15 mouse cellular contexts compared by ENCODE assay signal in genomic region chr9:107577871-107578270, GRCm38 (mm10). TPM values are rescaled to one million over a fixed set of nuclear protein-coding genes. Genes with fewer than 3 reads are reported as not detected.
A peak's percentile ranks its signal among the peaks of the same experiment; 100 is the strongest.
DNase-seq lines count a peak whose midpoint lies in the region; ATAC-seq and TF ChIP-seq lines count a peak whose summit lies in the region.
"Had no signal": no experiment of that assay in that cellular context is flagged by ENCODE, and none has a peak within 500 bp of the region (broad histone marks: within the 10 kb centered on the region; RNA-seq: fewer than 3 reads in every experiment).

No protein-coding gene starts in this region.

- TF ChIP-seq POLR2A in testis, adult 2 months (IDR thresholded peaks at IDR 0.05; ENCODE audit: control insufficient read depth, low read depth, low read length): no peak

- H3K4me3 ChIP-seq in hindbrain, embryonic 16.5 days (ENCODE audit: low read length): no peak overlapping the region
- no peak overlapping the region for H3K4me3 ChIP-seq in hindbrain, embryonic 14.5 days (replicated peaks; ENCODE audit: low read length)
- peak overlapping the region; percentile 15 for H3K4me3 ChIP-seq in testis, adult 2 months (ENCODE audit: control insufficient read depth, low read depth, low read length)

- WGBS in hindbrain, embryonic 16.5 days: 94% methylated on average over 10 of the region's 10 CpGs
- 90% methylated on average over 10 of the region's 10 CpGs for WGBS in hindbrain, embryonic 14.5 days

- H3K4me1 ChIP-seq in hindbrain, embryonic 16.5 days (ENCODE audit: control insufficient read depth, insufficient read depth, low read depth, low read length): peaks cover 28% of the 10 kb centered on the region
- peaks cover 17% of the 10 kb centered on the region for H3K4me1 ChIP-seq in hindbrain, embryonic 14.5 days (replicated peaks; ENCODE audit: control insufficient read depth, insufficient read depth, low read length)
- peaks cover 8% of the 10 kb centered on the region for H3K4me1 ChIP-seq in testis, adult 2 months (ENCODE audit: control insufficient read depth, insufficient read depth, low read length)

- ATAC-seq in hindbrain, embryonic 16.5 days: no peak
- no peak for ATAC-seq in hindbrain, embryonic 14.5 days (ENCODE audit: low FRiP score)

- no peak for TF ChIP-seq CTCF in testis, adult 2 months (IDR thresholded peaks at IDR 0.05; ENCODE audit: control insufficient read depth, insufficient read depth, insufficient replicate concordance, low read depth, low read length)

- H3K4me2 ChIP-seq in hindbrain, embryonic 16.5 days (ENCODE audit: low read length): no peak overlapping the region; the same call in 1 of the 2 replicates
- no peak overlapping the region; the same call in 1 of the 2 replicates for H3K4me2 ChIP-seq in hindbrain, embryonic 14.5 days (replicated peaks)

- 0 out of 2 replicates have a peak overlapping the region, but pooled peaks have one; percentile 7 for H3K9ac ChIP-seq in hindbrain, embryonic 16.5 days (ENCODE audit: low read depth, low read length)
- no peak overlapping the region for H3K9ac ChIP-seq in hindbrain, embryonic 14.5 days

- no peak overlapping the region for H3K27ac ChIP-seq in hindbrain, embryonic 16.5 days (ENCODE audit: low read depth, low read length)
- no peak overlapping the region for H3K27ac ChIP-seq in hindbrain, embryonic 14.5 days
- no peak overlapping the region for H3K27ac ChIP-seq in testis, adult 2 months (ENCODE audit: control insufficient read depth, insufficient read depth, low read depth, low read length)

- no peaks in the 10 kb centered on the region for H3K9me3 ChIP-seq in hindbrain, embryonic 16.5 days (ENCODE audit: control insufficient read depth, low read length)
- no peaks in the 10 kb centered on the region for H3K9me3 ChIP-seq in hindbrain, embryonic 14.5 days (ENCODE audit: control insufficient read depth, low read length)
- H3K9me3 ChIP-seq: G1E had no signal

- peak; percentile 54 for DNase-seq in adrenal gland, adult 2 months
- no peak for DNase-seq in adrenal gland, adult 18-20 months (ENCODE audit: low spot score in 2 of 2)
- DNase-seq in hindbrain, embryonic 14.5 days (ENCODE audit: low spot score): no peak
- DNase-seq in testis, postnatal 14 days (ENCODE audit: low spot score): no peak
- no peak for DNase-seq in urinary bladder, postnatal 10 days (ENCODE audit: low spot score)
- DNase-seq in layer of hippocampus, adult 18-20 months (ENCODE audit: low spot score in 2 of 2): no peak
- DNase-seq: gastrocnemius, postnatal 10 days; heart, postnatal 36 days; kidney, postnatal 25 days; lung, postnatal 4 days; thymus, postnatal 4 days had no signal

- peaks cover 3% of the 10 kb centered on the region; the same call in 1 of the 2 replicates for H3K36me3 ChIP-seq in hindbrain, embryonic 16.5 days (ENCODE audit: control insufficient read depth, insufficient read depth, low read length)
- peaks cover 18% of the 10 kb centered on the region for H3K36me3 ChIP-seq in hindbrain, embryonic 14.5 days (replicated peaks; ENCODE audit: control insufficient read depth, insufficient read depth)
- no peaks in the 10 kb centered on the region for H3K36me3 ChIP-seq in testis, adult 2 months (ENCODE audit: control insufficient read depth, insufficient read depth, low read length)

- H3K27me3 ChIP-seq in hindbrain, embryonic 16.5 days (replicated peaks; ENCODE audit: control insufficient read depth, insufficient read depth, low read length): no peaks in the 10 kb centered on the region
- no peaks in the 10 kb centered on the region for H3K27me3 ChIP-seq in hindbrain, embryonic 14.5 days (ENCODE audit: control insufficient read depth, insufficient read depth, low read length)
- H3K27me3 ChIP-seq in testis, adult 2 months (ENCODE audit: control insufficient read depth, insufficient read depth, low read length): no peaks in the 10 kb centered on the region

RNA-seq across cellular contexts. Expression of gene Naa80, which starts 0.8 kb away (rescaled TPM):
- total RNA-seq in adrenal gland, adult 2 months (2021): 10 to 100 TPM; 15.9 to 19.2 TPM
- polyA plus RNA-seq in adrenal gland, adult 2 months (2012; rRNA removed): 111 TPM in 2 replicates
- 10 to 100 TPM; 13.3 to 16.5 TPM for total RNA-seq in adrenal gland, adult 18-20 months (2021)
- 17.1 and 22.7 TPM in 2 replicates for polyA plus RNA-seq in hindbrain, embryonic 16.5 days (2015; fragmentation: Nextera tagmentation; extraction: Ambion mirVana)
- polyA plus RNA-seq in hindbrain, embryonic 14.5 days (2014; fragmentation: Nextera tagmentation; extraction: Ambion mirVana): 14.4 and 16.4 TPM in 2 replicates
- polyA plus RNA-seq in testis, adult 2 months (2012; rRNA removed): 136 and 139 TPM in 2 replicates
- 10 to 100 TPM; 10.7 to 13.5 TPM for total RNA-seq in layer of hippocampus, adult 18-20 months (2021)

RNA-seq across cellular contexts. Expression of gene Hyal1, which starts 1.1 kb away (rescaled TPM):
- total RNA-seq in adrenal gland, adult 2 months (2021): 10 to 100 TPM; 13.7 to 15.2 TPM
- polyA plus RNA-seq in adrenal gland, adult 2 months (2012; rRNA removed): 6.3 and 7.0 TPM in 2 replicates
- 10 to 100 TPM in 1 of 2 experiments, 1 to 10 TPM in 1; 9.2 to 15.7 TPM for total RNA-seq in adrenal gland, adult 18-20 months (2021)
- polyA plus RNA-seq in hindbrain, embryonic 16.5 days (2015; fragmentation: Nextera tagmentation; extraction: Ambion mirVana): 6.4 and 8.3 TPM in 2 replicates
- 3.1 and 4.9 TPM in 2 replicates for polyA plus RNA-seq in hindbrain, embryonic 14.5 days (2014; fragmentation: Nextera tagmentation; extraction: Ambion mirVana)
- polyA plus RNA-seq in testis, adult 2 months (2012; rRNA removed): 4.0 and 5.0 TPM in 2 replicates
- 1 to 10 TPM; 5.1 to 7.3 TPM for total RNA-seq in layer of hippocampus, adult 18-20 months (2021)

RNA-seq across cellular contexts. Expression of gene Hyal3, which starts 2.7 kb away (rescaled TPM):
- 1 to 10 TPM; 1.3 to 1.4 TPM for total RNA-seq in adrenal gland, adult 2 months (2021)
- 1.8 and 2.2 TPM in 2 replicates for polyA plus RNA-seq in adrenal gland, adult 2 months (2012; rRNA removed)
- 1 to 10 TPM; 1.4 to 1.7 TPM for total RNA-seq in adrenal gland, adult 18-20 months (2021)
- polyA plus RNA-seq in hindbrain, embryonic 16.5 days (2015; fragmentation: Nextera tagmentation; extraction: Ambion mirVana): 2.7 and 2.9 TPM in 2 replicates
- polyA plus RNA-seq in hindbrain, embryonic 14.5 days (2014; fragmentation: Nextera tagmentation; extraction: Ambion mirVana): 0.96 and 1.2 TPM in 2 replicates
- 1.6 and 1.8 TPM in 2 replicates for polyA plus RNA-seq in testis, adult 2 months (2012; rRNA removed)
- total RNA-seq in layer of hippocampus, adult 18-20 months (2021): 1 to 10 TPM; 1.1 to 1.4 TPM
- polyA plus RNA-seq: forebrain, embryonic 11.5 days had no signal

RNA-seq across cellular contexts. Expression of gene Ifrd2, which starts 9.6 kb away (rescaled TPM):
- total RNA-seq in adrenal gland, adult 2 months (2021): 10 to 100 TPM; 36.0 to 41.7 TPM
- 67.3 and 80.0 TPM in 2 replicates for polyA plus RNA-seq in adrenal gland, adult 2 months (2012; rRNA removed)
- 10 to 100 TPM; 38.0 to 41.1 TPM for total RNA-seq in adrenal gland, adult 18-20 months (2021)
- polyA plus RNA-seq in hindbrain, embryonic 16.5 days (2015; fragmentation: Nextera tagmentation; extraction: Ambion mirVana): 13.5 and 16.9 TPM in 2 replicates
- polyA plus RNA-seq in hindbrain, embryonic 14.5 days (2014; fragmentation: Nextera tagmentation; extraction: Ambion mirVana): 11.2 and 16.5 TPM in 2 replicates
- polyA plus RNA-seq in testis, adult 2 months (2012; rRNA removed): 16.4 and 20.5 TPM in 2 replicates
- total RNA-seq in layer of hippocampus, adult 18-20 months (2021): 10 to 100 TPM; 12.5 to 13.2 TPM

RNA-seq across cellular contexts. Expression of gene Hyal2, which starts 10.1 kb away (rescaled TPM):
- 10 to 100 TPM; 36.8 to 52.8 TPM for total RNA-seq in adrenal gland, adult 2 months (2021)
- polyA plus RNA-seq in adrenal gland, adult 2 months (2012; rRNA removed): 92.1 and 102 TPM in 2 replicates
- 10 to 100 TPM; 34.1 to 45.3 TPM for total RNA-seq in adrenal gland, adult 18-20 months (2021)
- 60.1 and 68.5 TPM in 2 replicates for polyA plus RNA-seq in hindbrain, embryonic 16.5 days (2015; fragmentation: Nextera tagmentation; extraction: Ambion mirVana)
- 71.7 and 76.6 TPM in 2 replicates for polyA plus RNA-seq in hindbrain, embryonic 14.5 days (2014; fragmentation: Nextera tagmentation; extraction: Ambion mirVana)
- 6.4 and 6.5 TPM in 2 replicates for polyA plus RNA-seq in testis, adult 2 months (2012; rRNA removed)
- 10 to 100 TPM; 15.8 to 16.6 TPM for total RNA-seq in layer of hippocampus, adult 18-20 months (2021)
